24 mouse cellular contexts compared by ENCODE assay signal in the genomic region with DNA sequence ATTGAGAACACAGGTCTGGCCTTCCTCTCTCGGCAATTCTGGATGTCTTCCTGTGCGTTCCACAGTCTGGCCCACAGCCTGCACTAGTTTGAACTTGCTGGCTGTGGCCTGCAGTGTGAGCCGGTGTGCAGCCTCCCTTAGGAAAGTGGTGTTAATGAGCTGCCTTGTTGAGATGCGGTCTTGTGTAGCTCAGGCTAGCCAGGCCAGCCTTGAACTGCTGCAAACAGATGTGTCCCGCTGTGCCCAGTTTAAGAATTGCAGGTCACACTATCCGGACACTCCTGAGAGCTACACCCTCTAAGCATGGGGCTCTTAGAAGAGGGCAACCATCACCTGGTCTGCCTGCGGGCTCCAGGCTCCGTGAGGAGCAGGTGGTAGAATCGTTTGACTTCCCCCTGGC. TPM values are rescaled to one million over a fixed set of nuclear protein-coding genes. Genes with fewer than 3 reads are reported as not detected.
DNase-seq lines count a peak whose midpoint lies in the region; ATAC-seq and TF ChIP-seq lines count a peak whose summit lies in the region.
"Had no signal": no experiment of that assay in that cellular context is flagged by ENCODE, and none has a peak within 500 bp of the region (broad histone marks: within the 10 kb centered on the region; RNA-seq: fewer than 3 reads in every experiment).

No protein-coding gene starts in this region.

- TF ChIP-seq CTCF in ES-Bruce4 (IDR thresholded peaks at IDR 0.05; ENCODE audit: low read depth, low read length), result no peak

- H3K27ac ChIP-seq in midbrain, embryonic 11.5 days (ENCODE audit: low read depth, low read length), result no peak overlapping the region
- H3K27ac ChIP-seq in midbrain, embryonic 15.5 days, result no peak overlapping the region
- H3K27ac ChIP-seq in ES-Bruce4 (ENCODE audit: insufficient read depth, low read length) (0 out of 2 replicates have a peak overlapping the region, but pooled peaks have one; percentile 2), ES-E14 (ENCODE audit: insufficient read depth, low read depth, low read length, poor library complexity, severe bottlenecking) (peak overlapping the region; percentile 16; the same call in 1 of the 2 replicates)
- H3K27ac ChIP-seq: embryonic facial prominence, embryonic 13.5 days; embryonic facial prominence, embryonic 15.5 days had no signal

- in situ Hi-C loops in ES-E14 (cut with MboI; ENCODE audit: low sequenced_read_pairs in 2 of 2, unreplicated experiment in 2 of 2), result no loop called here

- intact Hi-C loops in left cerebral cortex, postnatal 10 days (cut with DNase I), result no loop called here

- TF ChIP-seq POLR2A in ES-Bruce4 (IDR thresholded peaks at IDR 0.05; ENCODE audit: insufficient read depth, low read length), result no peak

- no peaks in the 10 kb centered on the region for H3K27me3 ChIP-seq in midbrain, embryonic 11.5 days (ENCODE audit: control insufficient read depth, insufficient read depth, low read length)
- no peaks in the 10 kb centered on the region for H3K27me3 ChIP-seq in midbrain, embryonic 15.5 days (replicated peaks)
- no peaks in the 10 kb centered on the region for H3K27me3 ChIP-seq in ES-Bruce4 (ENCODE audit: control insufficient read depth, insufficient read depth, low read length, poor library complexity, severe bottlenecking)
- H3K27me3 ChIP-seq: embryonic facial prominence, embryonic 13.5 days; embryonic facial prominence, embryonic 15.5 days had no signal

- H3K9ac ChIP-seq in midbrain, embryonic 11.5 days (ENCODE audit: low read length), result no peak overlapping the region
- no peak overlapping the region for H3K9ac ChIP-seq in midbrain, embryonic 15.5 days
- H3K9ac ChIP-seq in ES-Bruce4 (ENCODE audit: low read depth, poor library complexity, severe bottlenecking) (no peak overlapping the region), ES-E14 (ENCODE audit: insufficient read depth, low read depth, low read length, poor library complexity, severe bottlenecking) (peak overlapping the region; percentile 13; the same call in 1 of the 2 replicates)
- H3K9ac ChIP-seq: embryonic facial prominence, embryonic 13.5 days; embryonic facial prominence, embryonic 15.5 days had no signal

- peak; percentile 17 for DNase-seq in midbrain, embryonic 11.5 days (ENCODE audit: low spot score, missing footprints)
- no peak for DNase-seq in ES-E14 (ENCODE audit: low read depth, low spot score)
- DNase-seq in thymus, postnatal 25 days, result no peak
- DNase-seq in embryo, embryonic 10 days (ENCODE audit: low spot score), result no peak
- DNase-seq in left cerebral cortex, postnatal 10 days (ENCODE audit: extremely low spot score in 1 of 2, low spot score in 2 of 2), result no peak
- DNase-seq: adrenal gland, adult 8-10 months; adrenal gland, postnatal 14 days; adrenal gland, postnatal 36 days; cerebellum, adult 11-12 months; cerebellum, adult 2 months; cerebellum, adult 9-10 months; cerebellum, postnatal 10 days; cerebellum, postnatal 25 days; embryo, embryonic 11 days had no signal

- no peaks in the 10 kb centered on the region for H3K4me1 ChIP-seq in midbrain, embryonic 11.5 days (ENCODE audit: control insufficient read depth, insufficient read depth, low read length)
- H3K4me1 ChIP-seq in midbrain, embryonic 15.5 days, result no peaks in the 10 kb centered on the region
- H3K4me1 ChIP-seq in ES-Bruce4 (ENCODE audit: control insufficient read depth, insufficient read depth, low read length) (peaks cover 6% of the 10 kb centered on the region), ES-E14 (ENCODE audit: control insufficient read depth in 2 of 2, insufficient read depth in 2 of 2, low read length in 2 of 2, poor library complexity in 1 of 2) (peaks cover 8 to 20% of the 10 kb centered on the region in 2 experiments)
- H3K4me1 ChIP-seq: embryonic facial prominence, embryonic 13.5 days; embryonic facial prominence, embryonic 15.5 days had no signal

- ATAC-seq in midbrain, embryonic 11.5 days (ENCODE audit: low FRiP score), result no peak
- ATAC-seq in midbrain, embryonic 15.5 days (replicated peaks), result no peak
- ATAC-seq: activated CD4-positive, CD25-positive, alpha-beta regulatory T cell, adult 4 months; forebrain, embryonic 14.5 days; forebrain, embryonic 16.5 days had no signal

- WGBS in midbrain, embryonic 11.5 days, result 86% methylated on average over 9 of the region's 9 CpGs
- WGBS in midbrain, embryonic 15.5 days, result 86% methylated on average over 9 of the region's 9 CpGs

- no peak overlapping the region for H3K4me2 ChIP-seq in midbrain, embryonic 11.5 days
- H3K4me2 ChIP-seq in midbrain, embryonic 15.5 days, result no peak overlapping the region
- H3K4me2 ChIP-seq: embryonic facial prominence, embryonic 13.5 days; embryonic facial prominence, embryonic 15.5 days had no signal

- no peaks in the 10 kb centered on the region for H3K36me3 ChIP-seq in midbrain, embryonic 11.5 days (ENCODE audit: control insufficient read depth, insufficient read depth, low read length)
- no peaks in the 10 kb centered on the region for H3K36me3 ChIP-seq in midbrain, embryonic 15.5 days (replicated peaks)
- H3K36me3 ChIP-seq in ES-Bruce4 (ENCODE audit: control insufficient read depth, insufficient read depth, low read length, poor library complexity, severe bottlenecking) (no peaks in the 10 kb centered on the region), ES-E14 (ENCODE audit: control insufficient read depth, insufficient read depth, low read length, poor library complexity, severe bottlenecking) (no peaks in the 10 kb centered on the region)
- H3K36me3 ChIP-seq: embryonic facial prominence, embryonic 13.5 days; embryonic facial prominence, embryonic 15.5 days had no signal

- no peaks in the 10 kb centered on the region for H3K9me3 ChIP-seq in midbrain, embryonic 11.5 days (ENCODE audit: control insufficient read depth, low read length)
- no peaks in the 10 kb centered on the region for H3K9me3 ChIP-seq in midbrain, embryonic 15.5 days
- H3K9me3 ChIP-seq in ES-Bruce4 (replicated peaks; ENCODE audit: control insufficient read depth, insufficient read depth, low read length, poor library complexity, severe bottlenecking), result no peaks in the 10 kb centered on the region
- no peaks in the 10 kb centered on the region for H3K9me3 ChIP-seq in ES-E14 (ENCODE audit: control insufficient read depth, insufficient read depth, low read depth, low read length)
- H3K9me3 ChIP-seq: embryonic facial prominence, embryonic 13.5 days; embryonic facial prominence, embryonic 15.5 days had no signal

- TF ChIP-seq EP300 in ES-Bruce4 (IDR thresholded peaks at IDR 0.05; ENCODE audit: insufficient read depth, low read depth, low read length), result no peak

- H3K4me3 ChIP-seq in midbrain, embryonic 11.5 days (ENCODE audit: low read depth, low read length), result no peak overlapping the region
- H3K4me3 ChIP-seq in midbrain, embryonic 15.5 days, result no peak overlapping the region
- H3K4me3 ChIP-seq in ES-Bruce4 (ENCODE audit: low read depth, low read length) (no peak overlapping the region), ES-E14 (ENCODE audit: insufficient read depth in 1 of 2, low read depth in 1 of 2, low read length in 2 of 2, poor library complexity in 1 of 2, severe bottlenecking in 1 of 2) (no peak overlapping the region; a peak in 1 of 4 replicates)
- H3K4me3 ChIP-seq: embryonic facial prominence, embryonic 13.5 days; embryonic facial prominence, embryonic 15.5 days; erythroblast, embryonic 14.5 days had no signal

TF ChIP-seq in ES-E14, 5 proteins besides CTCF, POLR2A, EP300 and RAD21:
- no peak for TF ChIP-seq CHD2 (IDR thresholded peaks at IDR 0.05; ENCODE audit: low read depth, low read length)
- no peak for TF ChIP-seq ZC3H11A (IDR thresholded peaks at IDR 0.05; ENCODE audit: borderline replicate concordance, low read depth, low read length)
- no peak for TF ChIP-seq ZNF384 (IDR thresholded peaks at IDR 0.05; ENCODE audit: low read depth, low read length)
- no peak for TF ChIP-seq MAFK (IDR thresholded peaks at IDR 0.05; ENCODE audit: insufficient read depth, low read depth, low read length)
- TF ChIP-seq HCFC1 (IDR thresholded peaks at IDR 0.05; ENCODE audit: borderline replicate concordance, insufficient read depth, low read length), result no peak

RNA-seq across cellular contexts. Expression of gene Tfap2c, which starts 18.4 kb away (rescaled TPM):
- polyA plus RNA-seq in midbrain, embryonic 11.5 days (2014; fragmentation: Nextera tagmentation; extraction: Ambion mirVana), result 2.8 and 4.5 TPM in 2 replicates
- polyA plus RNA-seq in midbrain, embryonic 15.5 days (2015; fragmentation: Nextera tagmentation; extraction: Ambion mirVana), result 0.34 and 0.79 TPM in 2 replicates
- 107 TPM in 2 replicates for polyA plus RNA-seq in ES-Bruce4 (2011; ENCODE audit: insufficient read depth, insufficient read length, low read depth, missing spikeins)
- 18.2 and 19.7 TPM in 2 replicates for total RNA-seq in ES-E14 (2012; rRNA removed)
- under 1 TPM; 0.24 to 0.49 TPM for total RNA-seq in left cerebral cortex, postnatal 10 days (2021)
- total RNA-seq: adrenal gland, adult 18-20 months; adrenal gland, adult 8-10 months; adrenal gland, postnatal 14 days; adrenal gland, postnatal 36 days; MEL had no signal
- polyA plus RNA-seq: activated CD4-positive, CD25-positive, alpha-beta regulatory T cell, adult 4 months; erythroblast, embryonic 14.5 days had no signal

Comparison
In these comparisons a context has a peak if more than half of its experiments do, and no peak if none do; other contexts are left out.
1. H3K27ac ChIP-seq: peak in ES-Bruce4 (single experiment) and ES-E14 (single experiment); none in midbrain, embryonic 11.5 days (single experiment) and midbrain, embryonic 15.5 days (single experiment).
2. RNA of gene Tfap2c, which starts 18.4 kb away (polyA plus RNA-seq): 107 TPM in ES-Bruce4; 2.8 to 4.5 TPM in midbrain, embryonic 11.5 days and 0.34 to 0.79 TPM in midbrain, embryonic 15.5 days; every median in the first group is over 10 times any median in the second.